Mouse (Mus musculus) myocyte (in vitro differentiated cells): ENCODE results near the gene Zfp386. TPM values are rescaled to one million over a fixed set of nuclear protein-coding genes. Genes with fewer than 3 reads are reported as not detected.
"Not testable (repeated sequence)": the region's sequence is repeated elsewhere in the genome, so short reads cannot be mapped to it uniquely, and the experiment has no call there.

Experiments
- H3K27me3 ChIP-seq: one replicate; pipeline ENCODE4 v1.6.1; 2011; ENCODE audit not compliant: control insufficient read depth, insufficient read depth, insufficient read length
- H3K36me3 ChIP-seq: one replicate; pipeline ENCODE4 v1.6.1; 2011; ENCODE audit not compliant: control insufficient read depth, insufficient read depth
- H3K4me2 ChIP-seq: one replicate; pipeline ENCODE4 v1.6.1; 2011; ENCODE audit warnings: low read depth, control low read depth
- H3K4me3 ChIP-seq: one replicate; pipeline ENCODE4 v1.5.1; 2011; ENCODE audit warnings: mild to moderate bottlenecking, control low read depth, moderate library complexity
- H3K79me2 ChIP-seq: one replicate; pipeline ENCODE4 v1.6.1; 2011; ENCODE audit not compliant: control insufficient read depth, insufficient read depth
- H3ac ChIP-seq: one replicate; pipeline ENCODE4 v1.6.1; 2011; ENCODE audit not compliant: control insufficient read depth, insufficient read length
- CEBPB ChIP-seq: IDR thresholded peaks from 2 replicates; pipeline ENCODE4 v1.6.1; 2011; ENCODE audit warnings: mild to moderate bottlenecking, moderate library complexity; ENCODE audit not compliant: poor library complexity, insufficient read depth, severe bottlenecking
- E2F4 ChIP-seq: IDR thresholded peaks from one replicate; pipeline ENCODE4 v1.6.1; 2011; ENCODE audit warnings: mild to moderate bottlenecking, control low read depth, moderate library complexity; ENCODE audit not compliant: insufficient read depth
- MAX ChIP-seq: IDR thresholded peaks from one replicate; pipeline ENCODE4 v1.6.1; 2011; ENCODE audit warnings: low read depth, mild to moderate bottlenecking, control low read depth
- MYOD1 ChIP-seq, 3 experiments: IDR thresholded peaks; one replicate each; pipeline ENCODE4 v1.6.1; 2011; ENCODE audit warnings: control low read depth in 2 of 3, low read depth in 2 of 3, mild to moderate bottlenecking in 2 of 3, moderate library complexity in 1 of 3; ENCODE audit not compliant: insufficient read length in 2 of 3, control insufficient read depth in 1 of 3
- MYOG ChIP-seq, 3 experiments: IDR thresholded peaks; one replicate each; pipeline ENCODE4 v1.6.1; 2011; ENCODE audit warnings: control low read depth in 2 of 3, low read depth in 2 of 3, mild to moderate bottlenecking in 2 of 3; ENCODE audit not compliant: insufficient read length in 2 of 3, control insufficient read depth in 1 of 3, insufficient read depth in 1 of 3
- POLR2A ChIP-seq: IDR thresholded peaks from one replicate; pipeline ENCODE4 v1.6.1; 2011; ENCODE audit warnings: low read depth, mild to moderate bottlenecking, control low read depth, moderate library complexity; ENCODE audit not compliant: insufficient read length
- POLR2AphosphoS2 ChIP-seq: IDR thresholded peaks from one replicate; pipeline ENCODE4 v1.6.1; 2011; ENCODE audit warnings: low read depth, control low read depth; ENCODE audit not compliant: insufficient read length
- REST ChIP-seq: IDR thresholded peaks from one replicate; pipeline ENCODE4 v1.6.1; 2011; ENCODE audit warnings: mild to moderate bottlenecking, control low read depth, moderate library complexity; ENCODE audit not compliant: insufficient read depth, insufficient read length
- SRF ChIP-seq: IDR thresholded peaks from one replicate; pipeline ENCODE4 v1.6.1; 2011; ENCODE audit warnings: low read depth; ENCODE audit not compliant: control insufficient read depth, insufficient read length
- TCF3 ChIP-seq: IDR thresholded peaks from one replicate; pipeline ENCODE4 v1.6.1; 2011; ENCODE audit warnings: low read depth, control low read depth; ENCODE audit not compliant: insufficient read length
- USF1 ChIP-seq: IDR thresholded peaks from one replicate; pipeline ENCODE4 v1.6.1; 2011; ENCODE audit warnings: low read depth, mild to moderate bottlenecking, control low read depth, moderate library complexity
- polyA plus RNA-seq: library from polyadenylated mRNA; unstranded; fragments of >200 nt; fragmentation: generic; extraction: Trizol; gene quantifications from one replicate; pipeline ENCODE4 v1.2.1, GENCODE M21; 2012; ENCODE audit warnings: missing spikeins

Gene Zfp386
- polyA plus RNA-seq: 14.5 TPM

DNA sequence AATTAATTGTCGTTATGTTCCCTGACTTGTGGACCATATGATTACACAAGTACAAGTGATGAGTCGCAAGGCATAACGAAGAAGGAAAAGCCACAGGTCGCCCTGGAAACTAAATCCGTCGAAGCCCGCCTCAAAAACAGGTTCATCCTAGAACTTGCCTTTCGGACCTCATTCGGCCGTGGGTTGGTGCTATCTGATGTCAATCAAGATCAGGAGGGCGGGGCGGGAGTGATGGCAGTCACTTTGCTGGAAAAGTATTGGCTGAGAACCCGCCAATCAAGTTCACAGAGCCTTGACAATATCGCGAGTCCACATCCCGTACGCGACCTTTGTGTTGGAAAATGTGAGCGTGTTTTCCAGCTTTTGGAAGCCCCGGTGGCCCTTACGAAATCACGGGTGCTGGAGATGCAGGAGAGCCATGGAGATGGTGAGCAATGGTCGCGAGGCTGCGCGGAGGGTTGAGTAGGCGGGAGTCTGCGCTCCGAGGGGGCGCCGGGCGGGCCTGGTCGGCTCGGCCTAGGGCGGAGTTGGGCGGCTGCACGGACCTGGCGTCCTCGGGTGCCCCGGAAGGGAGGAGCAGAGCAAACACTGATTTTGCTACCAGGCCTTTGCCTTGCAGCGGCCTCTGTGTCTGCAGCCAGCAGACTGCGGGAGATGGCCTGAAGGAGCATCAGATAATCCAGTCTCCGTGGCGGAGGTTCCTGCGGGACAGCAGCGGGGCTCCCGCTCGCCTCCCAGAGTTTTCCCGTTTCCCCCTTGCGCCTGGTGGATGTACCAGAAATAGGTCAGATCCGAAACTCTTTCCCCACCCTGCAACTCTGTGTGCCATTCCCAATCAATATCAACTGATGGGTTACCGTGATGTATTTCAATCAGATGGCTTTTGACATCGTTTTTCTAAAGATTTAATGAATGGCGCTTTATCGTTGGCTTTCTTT, at the start of gene Zfp386:
TSS of gene Zfp386 (plus strand) at position 285 of the 938 bp plus-strand sequence.
- Histone ChIP-seq H3K4me3 (peak within 1 kb of the TSS; percentile 70), H3K4me2 (peak within 1 kb of the TSS; percentile 98)
- TF ChIP-seq CEBPB: 0 out of 2 replicates have a peak, but pooled peaks have one; percentile 12
- TF ChIP-seq MYOD1 (IDR thresholded peaks at IDR 0.05; ENCODE audit: control insufficient read depth in 1 of 3, insufficient read length in 2 of 3, low read depth in 2 of 3): no peak
- peak; percentile 17 for TF ChIP-seq E2F4
- peak; percentile 73 for TF ChIP-seq POLR2AphosphoS2
- TF ChIP-seq MAX: peak; percentile 13
- peak; percentile 69 for TF ChIP-seq POLR2A
- no peak for TF ChIP-seq REST
- peak in 1 of 3 experiments; percentile 23 for TF ChIP-seq MYOG (IDR thresholded peaks at IDR 0.05; ENCODE audit: control insufficient read depth in 1 of 3, insufficient read depth in 1 of 3, insufficient read length in 2 of 3, low read depth in 2 of 3)

DNA sequence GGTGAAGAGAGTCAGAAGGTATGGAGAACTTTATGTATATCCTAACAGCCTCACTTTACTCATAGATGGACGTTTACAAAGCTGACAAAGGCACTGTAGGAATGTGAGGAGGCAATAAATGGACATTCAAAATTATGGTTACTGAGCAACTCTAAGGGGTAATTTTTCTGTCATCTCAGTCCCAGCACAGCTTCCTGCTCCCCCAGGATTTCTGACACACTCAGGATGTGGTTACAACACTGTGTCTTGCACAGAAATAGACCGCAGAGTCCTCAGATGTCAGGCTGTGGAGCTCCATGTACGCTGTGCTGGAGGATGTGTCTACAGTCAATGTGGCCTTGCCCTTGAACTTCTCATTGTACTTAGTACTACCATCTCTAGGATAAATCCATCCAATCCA, 47.7 kb upstream of the Zfp386 start:
- not testable (repeated sequence) for H3ac ChIP-seq, H3K36me3 ChIP-seq, H3K27me3 ChIP-seq, H3K4me3 ChIP-seq, H3K79me2 ChIP-seq, H3K4me2 ChIP-seq

More for the DNA sequence above, at the start of gene Zfp386:
- peak within 1 kb of the TSS; percentile 96 for H3ac ChIP-seq
- H3K36me3 ChIP-seq: no peaks in the 10 kb centered on the region
- no peaks in the 10 kb centered on the region for H3K27me3 ChIP-seq
- peaks cover 47% of the 10 kb centered on the region for H3K79me2 ChIP-seq

DNA sequence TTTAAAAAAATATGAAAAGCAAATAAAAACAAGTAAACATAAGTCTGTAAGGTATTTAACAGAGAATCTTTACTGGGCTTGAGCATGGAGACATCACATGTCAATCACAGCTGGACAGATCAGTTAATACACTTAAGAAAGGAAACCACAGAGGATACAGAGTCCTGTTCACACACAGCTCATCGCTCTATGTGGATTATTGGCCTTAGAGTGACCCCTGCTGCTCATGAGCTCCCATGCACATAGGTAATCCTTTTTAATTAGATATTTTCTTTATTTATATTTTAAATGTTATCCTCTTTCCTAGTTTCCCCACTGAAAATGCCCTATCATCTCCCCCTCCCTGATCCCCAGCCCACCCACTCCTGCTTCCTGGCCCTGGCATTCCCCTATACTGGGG, 44.6 kb upstream of the Zfp386 start:
- H3K27me3 ChIP-seq, H3K4me3 ChIP-seq, H3K36me3 ChIP-seq, H3ac ChIP-seq, H3K4me2 ChIP-seq, H3K79me2 ChIP-seq: not testable (repeated sequence)

DNA sequence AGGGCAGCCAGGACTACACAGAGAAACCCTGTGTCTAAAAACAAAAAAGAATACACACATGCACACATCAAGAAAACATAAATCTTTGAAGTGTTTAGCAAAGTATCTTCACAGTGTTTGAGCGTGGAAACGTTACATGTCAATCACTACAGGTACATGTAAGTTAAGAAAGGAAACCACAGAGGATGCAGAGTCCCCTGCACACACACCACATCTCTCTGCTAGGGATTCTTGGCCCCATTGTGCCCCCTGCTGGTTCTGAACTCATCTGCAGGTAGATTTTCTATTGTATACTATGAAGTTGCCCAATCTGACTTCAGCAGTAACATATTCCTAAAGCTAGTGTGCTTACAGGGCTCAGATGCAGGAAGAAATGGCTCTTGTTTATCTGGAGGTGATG, 36.7 kb upstream of the Zfp386 start:
- no peaks in the 10 kb centered on the region for H3K79me2 ChIP-seq
- no peaks in the 10 kb centered on the region for H3K36me3 ChIP-seq
- H3ac ChIP-seq: no peak overlapping the region
- H3K4me3 ChIP-seq: no peak overlapping the region
- TF ChIP-seq USF1: no peak
- TF ChIP-seq MYOD1 (IDR thresholded peaks at IDR 0.05; ENCODE audit: control insufficient read depth in 1 of 3, insufficient read length in 2 of 3, low read depth in 2 of 3): no peak
- no peak for TF ChIP-seq CEBPB
- TF ChIP-seq POLR2AphosphoS2: no peak
- TF ChIP-seq REST: no peak
- TF ChIP-seq SRF: no peak
- no peak for TF ChIP-seq MAX
- no peak for TF ChIP-seq E2F4
- no peak for TF ChIP-seq TCF3
- no peak overlapping the region for H3K4me2 ChIP-seq
- no peaks in the 10 kb centered on the region for H3K27me3 ChIP-seq

DNA sequence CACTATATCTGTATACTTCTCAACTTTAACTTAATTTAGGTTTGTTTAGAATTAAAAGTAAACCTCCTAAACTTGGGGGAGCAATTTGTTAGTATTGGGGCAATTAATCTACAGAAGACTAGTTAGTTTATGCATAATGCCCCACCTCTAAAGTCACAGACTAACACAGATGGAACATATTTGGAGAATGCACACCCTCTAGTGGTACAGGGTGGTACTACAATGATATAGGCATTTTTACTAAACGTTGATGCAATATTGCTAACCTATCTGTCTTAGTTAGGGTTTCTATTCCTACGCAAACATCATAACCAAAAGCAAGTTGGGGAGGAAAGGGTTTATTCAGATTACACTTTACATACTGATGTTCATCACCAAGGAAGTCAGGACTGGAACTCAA, 19.4 kb upstream of the Zfp386 start:
- H3ac ChIP-seq: no peak overlapping the region
- TF ChIP-seq SRF (no peak), MAX (no peak), E2F4 (no peak), MYOD1 (IDR thresholded peaks at IDR 0.05; ENCODE audit: control insufficient read depth in 1 of 3, insufficient read length in 2 of 3, low read depth in 2 of 3) (no peak), REST (no peak), CEBPB (no peak), POLR2AphosphoS2 (no peak), POLR2A (no peak), USF1 (no peak), TCF3 (no peak)

DNA sequence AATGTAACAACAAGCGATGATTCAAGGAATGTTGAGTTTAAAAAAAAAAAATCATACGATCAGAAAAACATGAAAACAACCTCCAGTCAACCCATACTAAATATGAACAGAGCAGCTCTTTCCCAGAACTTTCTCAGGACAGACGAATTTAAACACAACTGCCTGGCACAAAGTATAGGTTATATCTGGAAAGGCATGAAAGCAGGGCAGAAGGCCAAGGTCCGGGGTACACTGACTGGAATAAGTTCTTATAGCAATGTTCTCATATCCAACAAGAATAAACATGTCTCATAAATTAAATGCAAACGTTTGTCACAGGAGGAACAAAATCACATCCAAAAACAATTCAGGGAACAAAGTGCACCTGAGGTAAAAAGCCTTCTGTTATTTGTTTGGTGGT, 12.2 kb upstream of the Zfp386 start:
- Histone ChIP-seq H3K27me3 (peaks cover 10% of the 10 kb centered on the region), H3K4me3 (no peak overlapping the region), H3ac (no peak overlapping the region), H3K36me3 (no peaks in the 10 kb centered on the region), H3K4me2 (no peak overlapping the region), H3K79me2 (no peaks in the 10 kb centered on the region)
- no peak for TF ChIP-seq MYOG (IDR thresholded peaks at IDR 0.05; ENCODE audit: control insufficient read depth in 1 of 3, insufficient read depth in 1 of 3, insufficient read length in 2 of 3, low read depth in 2 of 3)
- TF ChIP-seq TCF3: no peak
- TF ChIP-seq MAX: no peak

More for the DNA sequence above, 19.4 kb upstream of the Zfp386 start:
- H3K4me3 ChIP-seq: no peak overlapping the region
- H3K27me3 ChIP-seq: peaks cover 10% of the 10 kb centered on the region
- no peak overlapping the region for H3K4me2 ChIP-seq
- no peaks in the 10 kb centered on the region for H3K79me2 ChIP-seq
- H3K36me3 ChIP-seq: no peaks in the 10 kb centered on the region
